ENCODE assay signal across 22 mouse cellular contexts in genomic region chr4:57908860-57909259, GRCm38 (mm10). TPM values are rescaled to one million over a fixed set of nuclear protein-coding genes. Genes with fewer than 3 reads are reported as not detected.
DNase-seq lines count a peak whose midpoint lies in the region; ATAC-seq and TF ChIP-seq lines count a peak whose summit lies in the region.
"Had no signal": no experiment of that assay in that cellular context is flagged by ENCODE, and none has a peak within 500 bp of the region (broad histone marks: within the 10 kb centered on the region; RNA-seq: fewer than 3 reads in every experiment).

No protein-coding gene starts in this region.

- no peaks in the 10 kb centered on the region for H3K9me3 ChIP-seq in liver, embryonic 12.5 days (replicated peaks)
- H3K9me3 ChIP-seq: embryonic facial prominence, embryonic 10.5 days; embryonic facial prominence, embryonic 12.5 days; forebrain, embryonic 13.5 days; forebrain, embryonic 15.5 days had no signal

- no peaks in the 10 kb centered on the region; the same call in 1 of the 2 replicates for H3K79me2 ChIP-seq in liver, adult 2 months (ENCODE audit: control insufficient read depth, insufficient read depth, low read length)

- no peaks in the 10 kb centered on the region for H3K27me3 ChIP-seq in liver, adult 2 months (ENCODE audit: control insufficient read depth, insufficient read depth, low read length)
- H3K27me3 ChIP-seq in liver, embryonic 12.5 days (replicated peaks), result no peaks in the 10 kb centered on the region; the same call in 1 of the 2 replicates
- H3K27me3 ChIP-seq: embryonic facial prominence, embryonic 12.5 days; forebrain, embryonic 13.5 days; forebrain, embryonic 15.5 days had no signal

- no peak for TF ChIP-seq POLR2A in liver, adult 2 months (IDR thresholded peaks at IDR 0.05; ENCODE audit: extremely low read depth, insufficient read depth, low read length)

- H3K27ac ChIP-seq in liver, adult 2 months (replicated peaks; ENCODE audit: insufficient read depth, low read depth, low read length), result no peak overlapping the region
- H3K27ac ChIP-seq in liver, embryonic 12.5 days, result no peak overlapping the region
- H3K27ac ChIP-seq: embryonic facial prominence, embryonic 10.5 days; embryonic facial prominence, embryonic 12.5 days; forebrain, embryonic 13.5 days; forebrain, embryonic 15.5 days had no signal

- H3K4me2 ChIP-seq in liver, embryonic 12.5 days, result no peak overlapping the region
- H3K4me2 ChIP-seq: embryonic facial prominence, embryonic 12.5 days; forebrain, embryonic 13.5 days; forebrain, embryonic 15.5 days had no signal

- no peak overlapping the region for H3K4me3 ChIP-seq in liver, adult 2 months (ENCODE audit: insufficient read depth, low read depth, low read length)
- no peak overlapping the region for H3K4me3 ChIP-seq in liver, embryonic 12.5 days
- H3K4me3 ChIP-seq: embryonic facial prominence, embryonic 10.5 days; embryonic facial prominence, embryonic 12.5 days; forebrain, embryonic 13.5 days; forebrain, embryonic 15.5 days had no signal

- WGBS in liver, adult 2 months, result 46% methylated on average over 6 of the region's 6 CpGs
- 32% methylated on average over 6 of the region's 6 CpGs for WGBS in liver, embryonic 12.5 days (ENCODE audit: insufficient replicate concordance)

- no peak for ATAC-seq in liver, embryonic 12.5 days
- peak; percentile 51; the same call in 1 of the 2 replicates for ATAC-seq in megakaryocyte, adult 5-6 weeks (ENCODE audit: poor library complexity, severe bottlenecking)
- ATAC-seq: forebrain, embryonic 13.5 days; forebrain, embryonic 15.5 days had no signal

- no peak for TF ChIP-seq CTCF in liver, adult 2 months (IDR thresholded peaks at IDR 0.05; ENCODE audit: low read depth, low read length)

- peaks cover 5% of the 10 kb centered on the region for H3K4me1 ChIP-seq in liver, adult 2 months (ENCODE audit: control insufficient read depth, insufficient read depth, low read length)
- H3K4me1 ChIP-seq in liver, embryonic 12.5 days, result no peaks in the 10 kb centered on the region
- H3K4me1 ChIP-seq: embryonic facial prominence, embryonic 12.5 days; forebrain, embryonic 13.5 days; forebrain, embryonic 15.5 days had no signal

- DNase-seq in liver, adult 2 months (ENCODE audit: extremely low read depth, low read depth, low spot score), result peak; percentile 47
- peak; percentile 26 for DNase-seq in gonadal fat pad, adult 2 months (ENCODE audit: low read depth)
- DNase-seq in gastrocnemius, postnatal 4 days (ENCODE audit: low spot score in 2 of 2), result no peak
- DNase-seq in kidney, adult 11 months, result no peak
- no peak for DNase-seq in left cerebral cortex, postnatal 10 days (ENCODE audit: extremely low spot score in 1 of 2, low spot score in 2 of 2)
- DNase-seq: adrenal gland, adult 2 months; adrenal gland, postnatal 10 days; adrenal gland, postnatal 25 days; cerebellum, adult 11 months; cerebellum, adult 18-20 months; cerebellum, adult 8-10 months; cerebellum, adult 9-11 months; cerebellum, postnatal 14 days; cerebellum, postnatal 36 days had no signal

- peaks cover 9% of the 10 kb centered on the region; the same call in 1 of the 2 replicates for H3K36me3 ChIP-seq in liver, adult 2 months (ENCODE audit: control insufficient read depth, insufficient read depth, low read length)
- H3K36me3 ChIP-seq in liver, embryonic 12.5 days, result no peaks in the 10 kb centered on the region
- H3K36me3 ChIP-seq: embryonic facial prominence, embryonic 10.5 days; embryonic facial prominence, embryonic 12.5 days; forebrain, embryonic 15.5 days had no signal

- H3K9ac ChIP-seq in liver, adult 2 months (ENCODE audit: low read depth, low read length), result no peak overlapping the region
- no peak overlapping the region for H3K9ac ChIP-seq in liver, embryonic 12.5 days
- H3K9ac ChIP-seq: embryonic facial prominence, embryonic 12.5 days; forebrain, embryonic 13.5 days; forebrain, embryonic 15.5 days had no signal

- intact Hi-C loops in left cerebral cortex, postnatal 10 days (cut with DNase I), result loop anchor here (10.0 kb wide), 1 partner anchor 346 kb away; no protein-coding TSS in a partner anchor

RNA-seq across cellular contexts. Expression of gene D630039A03Rik, which starts 7.2 kb away (rescaled TPM):
- total RNA-seq in liver, adult 2 months (2014; rRNA removed), result 3.2 and 4.9 TPM in 2 replicates
- polyA plus RNA-seq in liver, adult 2 months (2012; rRNA removed), result 10.2 and 14.3 TPM in 2 replicates
- 0.39 and 0.51 TPM in 2 replicates for polyA plus RNA-seq in liver, embryonic 12.5 days (2016; fragmentation: Nextera tagmentation; extraction: Ambion mirVana)
- polyA plus RNA-seq in gonadal fat pad, adult 2 months (2012; rRNA removed), result 6.5 and 11.8 TPM in 2 replicates
- 0.27 TPM in 1 of 2 replicates, not detected in the other for total RNA-seq in megakaryocyte, adult 5-6 weeks (2015)
- not detected in 2 replicates for total RNA-seq in megakaryocyte, adult 5-6 weeks (2017)
- not detected for total RNA-seq in gastrocnemius, postnatal 4 days (2021)
- under 1 TPM; 0.11 to 0.28 TPM for total RNA-seq in left cerebral cortex, postnatal 10 days (2021)
- total RNA-seq: MEL had no signal
- polyA plus RNA-seq: forebrain, embryonic 11.5 days; forebrain, embryonic 15.5 days had no signal

RNA-seq across cellular contexts. Expression of gene Txn1, which starts 47.4 kb away (rescaled TPM):
- 138 and 151 TPM in 2 replicates for total RNA-seq in liver, adult 2 months (2014; rRNA removed)
- 246 and 257 TPM in 2 replicates for polyA plus RNA-seq in liver, adult 2 months (2012; rRNA removed)
- 278 and 288 TPM in 2 replicates for polyA plus RNA-seq in liver, embryonic 12.5 days (2016; fragmentation: Nextera tagmentation; extraction: Ambion mirVana)
- 169 and 174 TPM in 2 replicates for polyA plus RNA-seq in gonadal fat pad, adult 2 months (2012; rRNA removed)
- total RNA-seq in megakaryocyte, adult 5-6 weeks (2015), result 434 and 449 TPM in 2 replicates
- 184 and 195 TPM in 2 replicates for total RNA-seq in megakaryocyte, adult 5-6 weeks (2017)
- total RNA-seq in gastrocnemius, postnatal 4 days (2021), result 100 to 1,000 TPM; 171 to 179 TPM
- total RNA-seq in left cerebral cortex, postnatal 10 days (2021), result 100 to 1,000 TPM; 198 to 208 TPM

Comparison
In these comparisons a context has a peak if more than half of its experiments do, and no peak if none do; other contexts are left out.
1. DNase-seq: peak in liver, adult 2 months (single experiment) and gonadal fat pad, adult 2 months (single experiment); none in gastrocnemius, postnatal 4 days (0 of 2), kidney, adult 11 months (single experiment) and left cerebral cortex, postnatal 10 days (0 of 2).